Mouse (Mus musculus) small intestine, adult 2 months (tissue): Measurements from ENCODE around the gene Hoxb1. TPM values are rescaled to one million over a fixed set of nuclear protein-coding genes. Genes with fewer than 3 reads are reported as not detected.
A peak's percentile ranks its signal among the peaks of the same experiment; 100 is the strongest.

Experiments
- H3K27ac ChIP-seq: fragments of 200-500 bp; 2 replicates; pipeline ENCODE4 v1.5.1; 2012; ENCODE audit warnings: low read depth, low read length, control low read depth, inconsistent platforms; ENCODE audit not compliant: insufficient read depth
- H3K27me3 ChIP-seq: fragments of 200-500 bp; 2 replicates; pipeline ENCODE4 v1.6.1; 2012; ENCODE audit warnings: mild to moderate bottlenecking, moderate library complexity, low read length, inconsistent platforms; ENCODE audit not compliant: control insufficient read depth, insufficient read depth
- H3K36me3 ChIP-seq: fragments of 200-500 bp; 2 replicates; pipeline ENCODE4 v1.6.1; 2012; ENCODE audit warnings: mild to moderate bottlenecking, low read length, control low read depth, inconsistent platforms; ENCODE audit not compliant: control insufficient read depth, insufficient read depth
- H3K4me1 ChIP-seq: fragments of 200-500 bp; 2 replicates; pipeline ENCODE4 v1.6.1; 2012; ENCODE audit warnings: low read length, inconsistent platforms, mixed read lengths; ENCODE audit not compliant: control insufficient read depth, insufficient read depth, insufficient read length
- H3K4me3 ChIP-seq: fragments of 200-500 bp; 2 replicates; pipeline ENCODE4 v1.5.1; 2012; ENCODE audit warnings: low read depth, mild to moderate bottlenecking, control low read depth, inconsistent platforms, low read length, moderate library complexity
- CTCF ChIP-seq: fragments of 200-500 bp; IDR thresholded peaks from 2 replicates; pipeline ENCODE4 v1.5.1; 2012; ENCODE audit warnings: low read depth, mild to moderate bottlenecking, control low read depth, inconsistent platforms, low read length, moderate library complexity, mixed read lengths; ENCODE audit not compliant: insufficient replicate concordance, insufficient read length; ENCODE audit errors: extremely low read depth
- POLR2A ChIP-seq: fragments of 200-500 bp; IDR thresholded peaks from 2 replicates; pipeline ENCODE4 v1.6.1; 2012; ENCODE audit warnings: low read depth, mild to moderate bottlenecking, control low read depth, inconsistent platforms, low read length, moderate library complexity
- WGBS: fragments of 180-500 bp; shearing (Covaris S2); methylation state at CpG from one replicate; pipeline ENCODE4 v1.1.7; 2018; 5-methylcytosine and 5-hydroxymethylcytosine counted together
- polyA plus RNA-seq: library from polyadenylated mRNA; depleted of rRNA; stranded (reverse); fragments of >200 nt; gene quantifications from 2 replicates; pipeline ENCODE4 v1.2.3, GENCODE M21; 2012

The Hoxb1 gene
- polyA plus RNA-seq, 1 experiment: not detected

GRCm38 (mm10) chr11:96333241-96334001 is 32.1 kb upstream of the Hoxb1 start:
- Histone ChIP-seq H3K4me3 (peak overlapping the region; percentile 49), H3K4me1 (no peaks in the 10 kb centered on the region; the same call in 1 of the 2 replicates), H3K27me3 (no peaks in the 10 kb centered on the region; the same call in none of the 2 replicates), H3K36me3 (no peaks in the 10 kb centered on the region), H3K27ac (peak overlapping the region; percentile 25)
- WGBS: 27% methylated on average over 17 of the region's 17 CpGs
- TF ChIP-seq POLR2A: no peak

GRCm38 (mm10) chr11:96334002-96334364 is 31.6 kb upstream of the Hoxb1 start:
- TF ChIP-seq CTCF: no peak
- no peak for TF ChIP-seq POLR2A
- Histone ChIP-seq H3K27ac (0 out of 2 replicates have a peak overlapping the region, but pooled peaks have one; percentile 8), H3K36me3 (no peaks in the 10 kb centered on the region), H3K4me3 (no peak overlapping the region), H3K27me3 (peaks cover 2% of the 10 kb centered on the region), H3K4me1 (no peaks in the 10 kb centered on the region; the same call in 1 of the 2 replicates)
- WGBS: 40% methylated on average over 2 of the region's 2 CpGs

GRCm38 (mm10) chr11:96334998-96335397 is 30.6 kb upstream of the Hoxb1 start:
- Histone ChIP-seq H3K36me3 (no peaks in the 10 kb centered on the region), H3K27ac (no peak overlapping the region), H3K4me3 (no peak overlapping the region), H3K27me3 (peaks cover 3% of the 10 kb centered on the region), H3K4me1 (no peaks in the 10 kb centered on the region; the same call in 1 of the 2 replicates)
- WGBS: 25% methylated on average over 3 of the region's 3 CpGs
- TF ChIP-seq CTCF (no peak), POLR2A (no peak)

GRCm38 (mm10) chr11:96336597-96336996 is 29.0 kb upstream of the Hoxb1 start:
- no peak overlapping the region for H3K27ac ChIP-seq
- 27% methylated on average over 2 of the region's 2 CpGs for WGBS

GRCm38 (mm10) chr11:96337026-96337425 is 28.5 kb upstream of the Hoxb1 start:
- H3K4me1 ChIP-seq: peaks cover 2% of the 10 kb centered on the region; the same call in 1 of the 2 replicates
- H3K27me3 ChIP-seq: peaks cover 18% of the 10 kb centered on the region
- H3K4me3 ChIP-seq: no peak overlapping the region
- TF ChIP-seq CTCF: no peak
- TF ChIP-seq POLR2A: no peak
- no peaks in the 10 kb centered on the region for H3K36me3 ChIP-seq
- 50% methylated on average over 6 of the region's 6 CpGs for WGBS
- H3K27ac ChIP-seq: no peak overlapping the region

More at GRCm38 (mm10) chr11:96336597-96336996, 29.0 kb upstream of the Hoxb1 start:
- TF ChIP-seq CTCF (no peak), POLR2A (no peak)
- Histone ChIP-seq H3K4me3 (no peak overlapping the region), H3K4me1 (peaks cover 2% of the 10 kb centered on the region; the same call in 1 of the 2 replicates), H3K27me3 (peaks cover 13% of the 10 kb centered on the region), H3K36me3 (no peaks in the 10 kb centered on the region)

- WGBS: 73% methylated on average over 7 of the region's 7 CpGs
- Histone ChIP-seq H3K4me1 (peaks cover 2% of the 10 kb centered on the region; the same call in 1 of the 2 replicates), H3K4me3 (no peak overlapping the region), H3K27me3 (peaks cover 32% of the 10 kb centered on the region), H3K27ac (peak overlapping the region; percentile 35), H3K36me3 (no peaks in the 10 kb centered on the region)
- no peak for TF ChIP-seq POLR2A
- TF ChIP-seq CTCF: no peak
Measured at GRCm38 (mm10) chr11:96338957-96339855, 26.3 kb upstream of the Hoxb1 start.
